Mouse (Mus musculus): ENCODE results near the gene Ttc28.

Gene Ttc28

DNA sequence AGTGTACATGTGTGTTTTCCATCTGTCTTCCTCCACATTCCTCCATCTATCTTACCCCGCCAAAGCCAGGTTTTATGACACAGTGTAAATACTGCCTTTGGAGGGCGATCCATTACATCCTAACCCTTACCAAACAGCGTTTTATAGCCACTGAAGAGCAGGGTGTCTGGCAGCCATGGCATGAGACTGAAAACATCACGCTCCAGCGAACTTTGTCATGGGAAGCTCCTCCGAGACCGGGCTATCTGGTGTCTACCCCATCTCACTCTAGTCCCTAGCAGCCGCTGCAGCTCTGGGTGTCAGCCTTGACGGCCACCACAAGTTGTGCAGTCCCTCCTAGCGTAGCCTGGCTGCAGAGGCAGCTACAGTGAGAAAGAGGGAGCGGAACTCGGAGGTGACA, 295.8 kb downstream of the Ttc28 start:
- 85% methylated on average over 12 of the region's 12 CpGs for WGBS

DNA sequence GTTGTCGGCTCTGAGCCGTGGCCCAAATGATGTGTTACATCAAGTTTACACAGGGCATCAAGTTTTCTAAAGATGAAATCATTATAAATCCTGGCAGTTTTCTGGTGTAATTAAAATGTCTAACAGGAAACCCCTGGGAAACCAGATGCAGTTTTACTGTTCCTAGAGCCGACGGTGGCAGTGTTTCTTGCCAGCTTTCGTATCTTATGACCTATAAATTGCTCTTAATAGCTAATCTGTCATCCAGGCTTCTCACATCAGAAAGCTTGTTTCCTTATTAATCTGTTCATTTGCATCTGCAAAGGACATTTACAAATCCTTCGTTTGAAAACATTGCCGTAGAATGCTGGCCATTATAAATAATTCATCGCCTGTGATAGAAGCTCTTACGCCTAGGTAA, 296.2 kb downstream of the Ttc28 start:
- WGBS: 81% methylated on average over 9 of the region's 9 CpGs

DNA sequence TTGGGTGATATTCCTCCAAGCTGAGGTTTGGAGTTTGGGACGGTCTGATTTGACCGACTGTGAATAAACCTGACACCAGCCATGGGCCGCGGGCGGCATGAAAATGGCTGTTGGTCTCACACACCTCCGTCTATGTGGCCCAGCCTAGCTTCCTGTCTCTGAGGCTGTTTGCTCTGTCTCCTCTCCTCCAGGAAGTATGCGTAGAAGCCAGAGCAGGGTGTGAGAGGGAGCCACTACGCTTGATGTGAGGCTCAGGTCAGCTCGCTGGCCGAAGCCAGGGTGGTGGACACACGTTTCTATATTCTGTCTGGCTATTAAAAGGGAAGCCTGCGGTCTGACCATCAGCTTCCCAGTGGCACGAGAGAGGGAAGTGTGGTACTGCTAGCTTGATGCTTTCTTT, 296.8 kb downstream of the Ttc28 start:
- WGBS: 87% methylated on average over 13 of the region's 13 CpGs

DNA sequence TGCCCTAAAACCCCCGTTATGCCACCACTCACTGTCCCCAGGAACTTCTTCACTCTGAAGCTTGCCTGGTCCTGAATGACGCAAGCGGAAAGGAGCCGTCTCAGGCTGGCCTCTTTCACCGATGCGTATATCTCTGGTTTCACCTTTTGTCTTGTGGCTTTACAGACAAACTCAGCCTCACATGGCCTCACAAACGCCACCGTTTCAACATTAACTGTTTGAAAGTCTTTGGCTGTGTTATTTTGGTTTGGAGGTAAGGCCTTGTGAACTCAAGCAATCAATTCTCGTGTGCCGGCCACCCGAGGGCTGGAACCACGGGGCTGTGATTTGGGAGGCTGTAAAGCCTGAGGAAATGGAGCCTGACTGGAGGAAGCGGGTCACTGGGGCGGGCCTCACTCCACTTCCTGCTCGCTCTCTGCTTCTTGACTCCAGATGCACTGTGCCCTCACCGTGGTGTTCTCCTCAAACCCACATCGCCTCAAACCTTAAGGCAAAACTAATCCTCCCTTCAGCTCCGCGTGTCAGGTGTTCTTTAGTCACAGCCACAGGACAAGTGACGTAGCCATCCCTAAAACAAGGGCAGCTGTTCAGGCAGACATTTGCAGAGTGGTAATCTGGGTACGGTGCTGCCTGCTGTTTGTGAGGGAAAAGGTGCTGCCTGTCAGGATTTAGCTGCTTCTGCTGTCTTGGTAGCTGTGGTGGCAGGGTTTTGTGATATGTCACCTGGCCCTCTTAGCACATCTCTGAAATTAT, 298.9 kb downstream of the Ttc28 start:
- WGBS: 68% methylated on average over 21 of the region's 21 CpGs

DNA sequence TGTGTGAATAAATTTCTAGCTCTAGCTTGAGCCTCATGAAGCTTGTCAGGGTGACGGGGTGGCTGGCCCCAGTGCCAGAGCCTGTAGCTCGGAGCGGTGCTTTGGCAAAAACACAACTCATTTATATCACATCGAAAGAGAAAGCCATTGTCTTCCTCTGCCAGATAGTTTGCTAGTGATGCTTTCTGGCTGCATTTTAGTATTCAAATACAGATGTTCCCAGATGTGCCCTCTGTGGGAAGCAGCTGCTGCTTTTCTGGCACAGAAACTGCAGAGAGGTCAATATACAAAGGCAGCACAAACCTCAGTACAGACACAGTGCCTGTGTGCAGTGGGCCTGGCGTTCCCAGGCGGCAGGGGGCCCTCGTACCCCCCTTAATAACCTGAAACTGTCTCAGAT, 300.0 kb downstream of the Ttc28 start:
- whole genome bisulfite sequencing: 65% methylated on average over 7 of the region's 7 CpGs

DNA sequence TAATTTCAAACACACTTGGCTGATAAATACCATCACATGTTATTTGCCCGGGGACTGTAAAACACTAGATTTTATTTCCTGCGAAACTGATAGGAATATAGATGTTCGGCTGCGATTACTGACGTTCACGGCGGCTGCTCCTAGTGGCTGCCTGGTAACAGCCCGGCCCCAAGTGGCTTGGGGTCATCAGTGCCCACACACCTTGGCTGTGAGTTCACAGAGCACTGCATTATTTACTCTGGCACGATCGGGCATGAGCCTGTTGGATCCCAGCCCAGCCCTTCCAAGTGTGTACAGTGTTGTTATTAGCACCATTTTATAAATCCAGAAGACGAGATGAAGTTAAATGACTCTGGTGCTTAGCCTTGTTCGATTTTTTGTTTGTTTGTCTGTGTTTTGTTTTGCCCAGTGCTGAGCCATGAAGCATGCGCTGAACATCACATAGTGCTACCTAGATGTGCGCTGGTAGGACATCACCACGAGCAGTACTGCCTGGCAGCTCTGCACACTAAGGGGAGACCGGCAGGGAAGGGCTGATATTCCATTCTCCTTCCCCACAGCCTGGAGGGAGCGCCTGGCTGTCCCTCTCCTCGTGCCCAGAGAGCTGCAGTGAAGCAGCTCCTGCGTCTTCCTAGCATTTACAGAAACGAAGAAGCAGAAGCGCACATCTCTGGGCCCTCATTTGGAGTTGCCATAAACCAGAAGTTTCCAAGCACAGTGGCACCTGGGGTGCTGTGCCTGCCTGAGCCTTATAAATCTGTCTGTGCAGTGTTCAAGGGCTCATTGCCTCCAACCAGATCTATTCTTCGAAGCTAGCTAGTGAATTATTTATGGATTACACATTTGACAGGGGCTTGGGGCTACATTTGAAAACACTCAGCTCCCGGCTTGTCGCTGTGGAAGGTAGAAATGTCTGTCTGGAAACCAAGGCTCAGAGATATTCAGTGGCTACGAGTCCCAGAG, 300.8 kb downstream of the Ttc28 start:
- 52% methylated on average over 25 of the region's 25 CpGs for WGBS

DNA sequence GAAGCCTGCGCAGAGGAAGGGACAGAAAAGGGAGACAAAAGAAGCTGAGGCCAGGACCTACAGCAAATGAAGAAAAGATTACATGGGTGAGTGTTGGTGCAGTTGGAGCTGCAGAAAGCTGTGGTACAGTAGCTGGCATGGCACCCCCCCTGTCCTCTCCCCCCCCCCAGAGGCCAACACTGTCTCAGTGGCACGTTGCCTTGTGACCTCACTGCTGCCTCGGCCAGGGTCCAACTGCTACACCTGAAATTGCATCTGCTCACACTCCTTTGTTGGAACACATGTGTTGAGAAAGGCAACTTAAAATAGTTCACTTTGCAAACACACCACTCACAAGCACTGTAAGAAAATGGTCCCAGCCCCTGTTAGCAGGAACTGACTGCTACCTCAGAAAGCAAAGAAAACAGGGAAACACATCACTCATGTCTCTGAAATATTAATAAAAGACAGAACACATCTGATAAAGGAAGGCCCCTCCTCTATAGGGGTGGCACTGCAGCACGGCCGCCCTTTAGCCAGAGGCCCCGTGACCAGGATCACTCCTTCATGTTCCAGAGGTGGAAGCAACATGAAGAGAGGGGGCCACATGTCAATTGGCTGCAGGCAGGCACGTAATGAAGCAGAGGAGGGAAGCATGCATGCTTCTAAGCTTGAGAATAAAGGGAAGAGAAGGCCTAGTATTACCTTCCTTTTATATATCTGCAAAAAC, 301.8 kb downstream of the Ttc28 start:
- 86% methylated on average over 7 of the region's 7 CpGs for WGBS

DNA sequence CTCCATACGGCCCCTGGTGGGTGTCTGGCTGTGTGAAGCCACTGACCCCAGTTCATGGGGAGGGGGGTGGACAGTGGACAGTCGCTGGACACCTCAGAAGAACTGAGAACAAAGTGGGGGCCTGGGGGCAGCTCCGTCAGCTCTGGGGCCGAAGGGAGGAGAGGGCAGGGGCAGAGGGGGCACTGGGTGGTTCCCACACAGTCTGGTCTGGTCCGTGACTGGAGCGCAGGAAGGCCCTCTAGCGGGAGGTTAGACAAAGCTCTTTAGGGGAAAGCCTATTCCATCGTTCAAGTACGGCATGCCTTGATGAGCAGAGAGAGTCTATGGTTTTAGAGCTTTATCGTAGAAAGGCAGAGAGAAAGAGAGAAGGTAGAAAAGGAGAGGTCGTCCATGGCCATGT, 307.0 kb downstream of the Ttc28 start:
- WGBS: 68% methylated on average over 11 of the region's 11 CpGs

DNA sequence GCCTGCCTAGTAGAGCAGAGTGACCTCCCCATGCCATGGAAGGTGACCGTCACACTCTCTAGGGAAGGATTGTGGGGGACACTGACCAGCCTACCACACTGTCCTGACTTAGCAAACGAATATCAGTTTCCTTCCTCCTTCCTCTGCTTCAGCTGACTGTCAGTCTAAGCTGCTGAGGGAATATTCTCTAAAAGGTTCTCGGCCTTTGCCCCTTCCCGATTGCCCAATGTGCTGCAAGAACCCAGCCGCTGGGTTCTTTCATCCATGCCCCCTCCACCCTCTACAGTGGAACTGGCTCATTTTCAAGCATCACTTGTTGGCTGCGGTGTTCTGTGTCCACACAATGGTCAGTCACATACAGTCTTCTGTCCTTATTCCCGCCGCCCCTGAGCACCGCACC, 312.4 kb downstream of the Ttc28 start:
- WGBS: 90% methylated on average over 9 of the region's 9 CpGs

DNA sequence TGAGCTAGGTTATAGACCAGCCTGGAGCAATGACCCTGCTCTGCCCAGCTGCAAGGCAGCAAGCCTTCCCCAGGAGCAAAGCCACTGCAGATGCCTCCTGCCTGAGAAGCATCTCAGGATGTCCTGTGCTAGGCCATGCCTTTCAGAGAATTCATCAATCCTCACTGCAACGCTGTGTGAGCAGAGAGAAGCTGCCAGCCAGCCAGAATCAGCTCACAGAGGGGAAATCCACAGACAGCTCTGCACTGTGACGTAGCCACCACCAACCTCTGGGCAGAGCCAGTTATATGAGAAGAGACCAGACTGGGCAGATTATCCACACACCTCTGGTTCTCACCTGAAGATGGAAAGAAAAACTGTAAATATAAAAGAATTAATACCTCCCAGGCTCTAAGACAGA, 315.2 kb downstream of the Ttc28 start:
- WGBS: 66% methylated on average over 2 of the region's 2 CpGs

DNA sequence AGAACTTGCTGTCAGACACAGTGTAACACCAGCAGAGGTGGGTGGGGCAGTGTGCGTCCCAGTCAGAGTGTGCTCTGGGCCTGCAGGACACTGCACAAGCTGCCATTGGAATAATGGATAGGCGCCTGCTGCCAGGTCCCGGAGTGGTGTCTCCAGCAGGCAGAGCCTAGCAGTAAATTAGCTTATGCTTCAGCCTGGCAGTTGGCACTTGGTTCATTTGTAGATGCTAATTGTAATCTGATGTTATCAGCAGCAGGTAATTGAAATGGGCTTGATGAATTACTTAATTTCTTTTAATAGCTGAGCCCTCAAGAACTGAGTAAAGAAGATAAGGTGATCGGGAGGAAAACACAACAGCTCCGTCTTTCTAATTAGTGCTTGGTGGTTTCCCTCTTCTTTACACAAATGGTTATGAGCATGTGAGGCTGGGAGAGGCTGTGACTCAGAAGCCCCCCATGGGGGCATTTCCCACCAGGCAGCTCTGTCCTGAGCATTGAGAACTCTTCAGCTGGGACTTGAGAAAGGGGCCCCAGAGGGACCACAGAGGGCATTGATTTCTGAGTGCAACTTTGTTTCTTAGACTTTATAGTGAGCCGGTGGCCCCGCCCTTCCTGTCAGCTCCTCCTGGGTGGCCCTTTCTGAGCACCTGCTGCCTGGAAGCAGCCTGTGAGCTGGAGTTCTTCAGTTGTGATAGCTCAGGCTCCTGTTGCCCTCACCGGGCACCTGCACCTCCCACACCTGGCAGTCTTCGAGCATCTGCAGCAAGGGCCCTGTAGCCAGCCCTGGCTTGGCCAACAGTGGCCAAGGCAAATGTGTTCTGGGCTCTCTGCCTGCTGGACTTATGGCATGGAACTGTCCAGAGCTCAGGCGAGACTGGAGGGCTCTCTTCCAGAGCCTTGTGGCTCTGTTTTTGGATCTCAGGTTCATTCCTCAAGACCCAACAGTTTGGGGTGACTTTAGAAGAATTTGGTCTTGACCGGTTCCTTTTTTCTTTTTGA, 316.2 kb downstream of the Ttc28 start:
- 80% methylated on average over 11 of the region's 11 CpGs for WGBS

DNA sequence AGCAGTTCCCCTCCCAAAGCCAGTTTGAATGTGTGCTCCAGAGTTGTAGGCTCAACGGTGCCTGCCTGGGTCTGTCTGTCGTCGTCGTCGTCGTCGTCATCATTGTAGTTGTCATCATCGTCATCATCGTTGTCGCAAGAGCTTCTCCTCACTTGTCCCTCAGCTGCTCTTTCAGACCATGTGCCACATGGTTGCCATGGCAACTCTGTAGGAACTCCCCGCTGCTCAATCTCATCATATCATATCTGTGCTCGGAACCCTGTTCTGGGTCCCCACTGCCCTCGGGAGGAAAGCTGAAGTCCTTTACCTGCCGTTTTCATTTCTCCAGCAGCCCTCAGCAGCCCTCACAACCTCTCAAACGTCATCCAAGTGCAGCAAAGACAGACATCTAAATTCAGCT, 318.1 kb downstream of the Ttc28 start:
- 67% methylated on average over 15 of the region's 15 CpGs for WGBS

DNA sequence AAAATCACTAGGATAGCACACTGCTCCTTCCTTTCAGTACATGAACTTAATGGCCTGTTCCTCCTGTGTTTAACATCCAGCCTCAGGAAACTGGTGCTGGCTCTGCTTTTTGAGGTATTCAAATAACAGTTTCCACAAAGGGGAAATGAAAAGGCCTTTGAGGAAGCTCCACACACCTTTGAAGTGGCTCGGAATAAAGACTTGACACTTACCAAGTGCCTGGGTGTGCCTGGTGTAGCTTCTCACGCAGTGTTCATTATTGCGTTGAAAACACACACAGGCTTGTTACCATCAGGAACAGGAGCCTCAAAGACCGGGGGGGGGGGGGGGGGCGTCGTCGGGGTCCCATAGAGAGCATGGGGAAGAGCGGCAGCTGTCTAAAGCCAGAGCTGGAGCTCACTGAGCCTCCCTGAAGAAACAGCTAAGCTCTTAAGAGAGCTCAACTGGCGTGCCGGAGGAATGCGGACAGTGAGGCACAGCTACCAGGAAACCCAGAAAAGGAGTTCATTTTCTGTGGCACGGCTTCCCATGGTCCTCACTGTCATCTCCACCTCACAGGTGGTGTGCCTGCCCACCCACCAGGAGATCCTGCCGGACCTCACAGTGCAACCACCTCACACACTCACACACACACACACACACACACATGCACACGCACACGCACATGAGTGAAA, 320.7 kb downstream of the Ttc28 start:
- WGBS: 38% methylated on average over 14 of the region's 15 CpGs

DNA sequence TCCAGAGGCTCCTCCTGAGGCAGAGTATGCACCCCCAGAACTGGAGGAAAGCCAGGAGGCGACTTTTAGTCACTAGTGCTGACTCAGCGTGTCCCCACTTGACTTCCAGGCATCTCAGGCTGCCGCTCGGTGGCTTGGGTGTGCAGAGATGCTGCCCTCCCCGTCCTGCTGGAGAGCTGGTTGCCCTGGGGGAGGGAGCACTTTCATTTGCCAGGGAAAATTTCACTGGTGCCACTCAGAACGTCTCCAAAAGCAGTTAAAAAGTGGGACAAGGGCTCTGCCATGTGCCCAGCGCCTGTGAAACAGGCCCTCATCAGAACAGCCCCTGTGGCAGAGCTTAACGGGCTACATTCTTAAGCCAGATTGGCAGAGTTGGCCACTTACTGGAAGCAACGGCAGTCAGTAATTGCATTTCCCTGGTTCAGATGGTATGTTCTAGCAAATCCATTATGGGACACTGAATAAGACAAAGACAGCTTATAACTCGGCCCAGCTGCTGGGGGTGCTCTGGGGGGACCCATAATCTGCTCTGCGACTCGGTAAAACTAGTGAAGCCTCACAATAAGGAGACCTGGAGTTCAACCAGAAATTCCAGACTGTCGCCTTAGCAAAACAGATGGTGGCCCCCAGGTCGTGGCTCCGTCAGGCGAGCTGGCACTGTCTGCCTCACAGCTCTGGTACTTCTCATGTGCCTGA, 321.5 kb downstream of the Ttc28 start:
- WGBS: 36% methylated on average over 16 of the region's 16 CpGs

DNA sequence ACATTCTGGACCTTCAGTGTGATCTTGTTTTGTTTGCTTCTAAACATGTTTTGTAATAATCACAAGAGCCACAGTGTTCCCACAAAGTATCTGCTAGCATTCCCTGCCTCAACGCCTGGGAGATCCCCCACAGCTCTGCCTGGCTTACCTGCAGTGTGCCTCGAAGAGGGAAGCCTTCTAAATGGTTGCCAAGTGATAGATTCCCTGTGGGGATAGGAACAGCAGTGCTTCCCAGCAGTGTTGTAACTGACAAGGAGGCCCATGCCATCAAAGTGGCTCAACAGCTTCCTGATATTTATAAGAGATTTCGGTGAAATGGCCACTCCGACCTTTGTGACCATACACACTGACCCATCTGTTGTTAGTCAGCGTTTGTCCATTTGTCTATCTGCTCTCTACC, 324.6 kb downstream of the Ttc28 start:
- 78% methylated on average over 5 of the region's 5 CpGs for WGBS

DNA sequence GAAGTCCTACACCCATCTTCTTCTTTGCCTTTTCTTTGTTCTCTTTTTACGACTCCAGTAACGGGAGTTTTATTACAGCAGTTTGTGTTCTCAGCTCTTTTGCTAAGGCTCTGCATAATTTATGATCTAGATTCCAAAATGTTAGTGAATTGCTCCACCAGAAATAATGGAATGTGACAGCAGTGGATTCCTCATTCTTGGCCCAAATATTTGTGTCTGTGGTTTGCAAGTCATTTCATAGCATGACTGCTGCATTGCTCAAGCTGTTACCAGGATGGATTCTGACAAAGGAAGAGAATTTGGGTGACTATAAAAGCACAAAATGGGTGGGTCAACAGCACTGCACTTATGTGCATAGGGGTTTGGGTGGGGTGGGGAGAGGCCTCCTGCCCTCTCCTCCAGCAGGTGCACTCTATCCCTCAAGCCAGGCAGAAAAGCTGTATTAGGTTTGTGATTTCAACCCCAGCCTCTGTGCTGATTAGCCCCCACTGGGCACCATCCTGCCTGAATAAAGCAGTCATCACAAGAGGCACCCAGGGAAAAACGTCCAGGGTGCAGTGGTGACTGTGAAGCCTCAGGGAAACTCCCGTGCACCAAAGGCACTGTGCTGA, 325.5 kb downstream of the Ttc28 start:
- 46% methylated on average over 4 of the region's 4 CpGs for WGBS

DNA sequence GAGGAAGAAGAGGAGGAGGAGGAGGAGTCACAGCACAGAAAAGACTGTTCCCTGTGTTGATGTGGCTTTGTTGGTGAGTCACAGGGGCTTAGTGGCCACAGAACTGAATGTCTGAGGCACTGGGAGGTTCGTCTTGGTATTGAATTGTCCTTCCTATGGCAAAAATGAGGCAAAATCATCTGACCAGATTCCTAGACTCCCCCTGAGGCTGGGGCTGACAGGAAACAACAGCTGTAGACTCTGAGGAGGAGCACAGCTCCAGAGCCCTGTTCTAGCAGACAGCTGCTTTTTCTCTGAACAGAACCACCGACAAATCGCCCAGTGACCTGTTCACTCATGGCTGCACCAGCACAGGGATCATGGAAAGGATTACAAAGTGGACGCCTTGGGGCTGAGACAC, 326.2 kb downstream of the Ttc28 start:
- 64% methylated on average over 4 of the region's 4 CpGs for WGBS

DNA sequence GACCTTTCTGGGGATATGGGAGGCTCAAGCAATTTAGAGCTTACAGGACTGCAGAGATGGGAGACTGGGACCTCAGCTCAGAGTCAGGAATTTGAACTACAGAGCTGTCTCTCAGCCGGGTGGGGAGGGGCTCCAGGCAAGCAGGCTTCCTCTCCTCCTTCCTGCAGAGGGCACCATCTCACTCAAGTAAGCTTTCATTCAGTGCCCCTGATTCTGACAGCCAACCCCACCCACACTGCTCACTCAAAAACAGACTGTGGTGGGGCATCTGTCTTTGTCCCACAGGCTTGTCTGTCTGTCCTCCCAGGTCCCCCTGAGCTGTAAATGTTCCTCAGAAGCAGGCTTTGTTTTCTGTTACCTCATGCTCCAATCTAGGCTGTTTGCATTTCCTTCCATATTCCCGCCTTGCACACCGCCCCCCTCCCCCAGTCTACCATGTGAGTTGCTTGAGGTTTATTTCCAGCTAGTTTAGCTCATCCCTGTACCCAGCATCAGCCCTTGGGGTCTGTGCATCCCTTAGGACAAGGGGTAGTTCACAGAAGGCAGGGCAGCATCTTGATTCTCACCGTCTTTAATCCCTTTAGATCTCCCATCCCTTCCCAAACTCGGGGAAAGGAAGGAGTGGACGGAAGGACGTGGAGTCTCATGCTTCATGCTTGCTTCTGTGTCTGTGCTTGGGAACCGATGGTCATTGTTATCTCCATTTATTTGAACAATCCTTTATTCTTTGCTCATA, 328.5 kb downstream of the Ttc28 start:
- WGBS: 48% methylated on average over 8 of the region's 8 CpGs

DNA sequence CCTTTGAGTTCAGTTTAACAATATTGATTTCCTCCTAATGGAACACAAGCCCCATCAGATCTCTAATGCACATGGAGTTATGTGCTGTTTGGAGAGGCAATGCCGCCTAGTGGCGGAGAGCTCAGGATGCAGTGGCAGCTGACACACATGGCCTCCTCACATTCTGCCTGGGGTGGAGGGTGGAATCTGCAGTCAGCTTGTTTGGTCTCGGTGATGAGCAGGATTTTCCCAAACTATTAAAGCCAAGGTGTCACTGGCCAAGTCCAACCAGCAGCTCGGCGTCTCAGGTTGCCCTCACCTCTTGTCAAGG, 329.0 kb downstream of the Ttc28 start:
- 54% methylated on average over 5 of the region's 5 CpGs for WGBS
